Mouse (Mus musculus) urinary bladder, adult 2 months (tissue): Measurements from ENCODE around the gene Manf. TPM values are rescaled to one million over a fixed set of nuclear protein-coding genes. Genes with fewer than 3 reads are reported as not detected.

Experiments
- DNase-seq: peaks from one replicate; pipeline ENCODE4 v3.0.0; 2022; ENCODE audit warnings: low spot score
- polyA plus RNA-seq: library from polyadenylated mRNA; depleted of rRNA; stranded (reverse); fragments of >200 nt; gene quantifications from 2 replicates; pipeline ENCODE4 v1.2.3, GENCODE M21; 2012; rRNA removed

Manf gene
- 80.0 and 94.3 TPM in 2 replicates for polyA plus RNA-seq

GRCm38 (mm10) chr9:106891829-106892551, at the start of gene Manf:
TSS of gene Manf (minus strand) at chr9:106891979.
- DNase-seq: peak; percentile 93

GRCm38 (mm10) chr9:106934998-106935397, 43.2 kb upstream of the Manf start:
- DNase-seq: no peak

GRCm38 (mm10) chr9:106914878-106915277, 23.1 kb upstream of the Manf start:
- DNase-seq: no peak

DNA sequence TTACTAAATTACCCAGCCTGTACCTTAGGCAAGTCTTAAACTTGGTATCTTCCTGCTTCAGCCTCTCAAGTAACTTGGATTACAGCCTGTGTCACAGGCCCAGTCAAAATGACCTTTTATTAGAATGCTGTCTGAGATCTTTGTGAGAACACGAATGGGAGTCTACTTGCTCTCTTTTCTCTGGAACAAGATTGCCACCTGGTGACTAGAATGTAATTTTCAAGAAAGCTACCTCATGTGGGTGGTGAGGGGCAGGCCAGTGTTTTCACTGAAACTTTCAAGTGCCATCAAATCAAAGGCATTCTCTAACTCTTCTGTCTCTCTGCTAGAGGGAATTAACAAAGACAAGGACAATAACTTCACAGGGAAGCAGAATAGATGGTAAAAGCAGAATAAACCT, 22.0 kb upstream of the Manf start:
- DNase-seq: no peak

GRCm38 (mm10) chr9:106911624-106912023, 19.8 kb upstream of the Manf start:
- DNase-seq: no peak

DNA sequence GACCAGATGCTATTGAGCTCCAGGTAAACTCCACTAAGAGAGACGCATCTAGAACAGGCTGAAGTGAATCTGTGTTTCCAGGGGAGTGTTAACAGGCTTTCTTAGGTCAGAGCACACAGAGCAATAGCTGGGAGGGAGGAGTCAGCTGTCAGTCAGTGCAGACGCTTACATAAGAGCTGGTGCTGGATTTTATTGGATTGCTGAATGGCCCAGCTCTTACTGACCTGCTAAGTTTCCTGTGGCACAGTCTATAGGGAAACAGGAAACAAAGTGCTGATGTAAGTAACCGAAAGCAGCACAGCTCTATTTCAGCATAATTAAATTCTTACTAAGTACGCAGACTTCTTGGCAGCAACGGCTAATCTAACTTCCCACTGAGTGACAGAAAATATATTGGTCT, 16.9 kb upstream of the Manf start:
- DNase-seq: no peak

DNA sequence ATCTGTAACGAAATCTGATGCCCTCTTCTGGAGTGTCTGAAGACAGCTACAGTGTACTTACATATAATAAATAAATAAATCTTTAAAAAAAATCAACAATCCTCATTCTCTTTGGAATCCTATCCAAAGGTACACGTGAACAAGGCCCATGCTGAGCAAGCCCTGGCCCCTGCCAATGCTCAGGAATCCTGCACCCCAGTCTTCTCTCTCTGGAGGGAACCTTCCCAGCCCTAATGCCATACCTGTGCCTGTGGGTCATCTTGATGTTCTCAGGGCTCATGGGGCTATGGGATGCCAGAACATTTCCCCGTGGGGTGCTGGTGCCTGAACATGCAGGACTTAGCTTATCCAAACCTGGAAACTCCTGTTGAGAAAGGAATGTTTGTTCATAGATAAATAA, 16.4 kb upstream of the Manf start:
- DNase-seq: no peak

DNA sequence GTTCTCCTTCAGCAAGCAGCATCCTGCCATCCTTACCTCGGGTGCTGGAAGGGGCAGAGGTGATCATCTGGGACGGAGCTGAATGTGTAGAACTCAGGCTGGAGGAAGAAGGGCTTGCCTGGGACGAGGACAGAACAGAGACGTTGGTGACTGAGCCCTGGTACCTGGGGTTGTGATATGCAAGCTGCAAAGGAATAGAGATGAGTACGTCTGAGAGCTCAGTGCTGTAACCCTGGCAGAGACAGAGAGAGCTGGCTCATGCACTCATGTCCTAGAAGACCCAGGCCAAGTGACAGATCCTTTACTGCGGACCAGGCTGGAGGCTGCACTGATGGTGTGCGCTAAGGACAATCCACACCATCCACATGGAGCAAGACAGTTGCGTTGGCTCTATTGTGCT, 14.8 kb upstream of the Manf start:
- no peak for DNase-seq

GRCm38 (mm10) chr9:106903791-106904134, 12.0 kb upstream of the Manf start:
- DNase-seq: no peak

DNA sequence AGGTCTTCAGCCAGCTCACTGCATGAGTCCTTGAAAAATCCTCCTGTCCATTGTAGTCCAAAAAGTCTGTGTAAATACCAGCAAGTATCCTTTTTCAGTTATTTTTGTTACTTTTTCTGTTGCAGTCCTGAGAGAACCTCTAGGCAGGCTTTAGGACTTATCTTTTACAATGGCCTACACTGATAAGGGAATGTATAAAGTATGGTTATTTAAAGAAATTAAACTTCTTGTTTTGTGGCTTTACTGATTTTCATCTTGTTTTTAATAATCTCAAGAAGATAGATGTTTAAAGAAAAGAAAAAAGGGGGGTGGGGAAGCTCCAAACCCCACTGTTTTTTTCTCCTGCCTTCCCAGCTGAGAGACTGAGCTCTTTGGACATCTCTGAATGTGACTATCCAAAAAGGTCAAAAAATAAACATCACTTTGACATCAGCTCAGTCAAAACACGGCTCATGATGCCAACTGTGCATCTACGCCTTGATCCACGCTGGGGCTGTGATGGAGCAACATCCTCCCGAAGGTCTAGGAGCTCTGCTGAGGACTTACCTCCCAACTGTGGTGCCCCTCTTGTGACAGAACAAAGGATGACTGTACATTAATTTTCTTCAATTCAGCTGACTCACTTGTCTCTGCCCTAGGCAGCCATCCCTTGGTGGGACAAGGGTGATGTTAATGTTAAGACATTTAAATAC, 11.5 kb upstream of the Manf start:
- no peak for DNase-seq

- peak; percentile 12 for DNase-seq
Measured at GRCm38 (mm10) chr9:106901596-106901995, 9.8 kb upstream of the Manf start.

- DNase-seq: peak; percentile 4
Measured at GRCm38 (mm10) chr9:106898901-106899300, 7.1 kb upstream of the Manf start.

- DNase-seq: no peak
Measured at GRCm38 (mm10) chr9:106893327-106893726, 1.5 kb upstream of the Manf start.

DNA sequence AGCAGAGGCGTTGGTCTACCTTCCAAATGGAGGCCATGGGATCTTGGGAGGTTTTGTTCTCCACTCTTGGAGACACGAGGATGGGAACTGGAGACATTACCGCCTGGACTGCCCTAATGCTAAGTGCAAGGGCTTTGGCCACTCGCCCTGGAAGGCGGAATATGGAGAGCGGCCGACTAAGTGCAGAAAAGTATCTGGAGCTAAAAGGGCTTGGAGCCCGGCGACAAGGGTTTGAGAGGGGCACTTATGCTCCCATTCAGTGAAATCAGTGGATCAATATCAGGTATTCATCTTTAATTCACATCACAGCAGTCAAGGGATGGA, 735 bp upstream of the Manf start:
- DNase-seq: no peak

DNA sequence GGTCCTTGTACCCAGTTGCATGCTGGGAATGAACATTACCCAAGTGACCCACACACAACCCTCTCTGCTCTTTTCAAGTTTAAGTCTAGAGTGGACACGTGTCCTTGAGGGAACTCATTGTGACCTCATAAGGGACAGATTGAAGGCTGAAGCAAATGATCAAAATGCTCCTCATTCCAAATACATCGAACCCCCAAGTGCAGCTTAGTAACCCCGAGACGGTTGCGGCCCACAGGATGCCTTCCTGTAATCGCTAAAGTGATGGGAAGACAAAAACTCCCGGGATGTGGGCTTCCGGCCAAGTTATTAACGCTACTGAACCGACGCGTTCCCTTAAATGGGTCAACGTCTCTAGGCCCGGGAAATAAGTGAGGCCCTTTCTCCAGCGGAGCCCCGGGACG, 438 bp downstream of the Manf start:
- no peak for DNase-seq

DNA sequence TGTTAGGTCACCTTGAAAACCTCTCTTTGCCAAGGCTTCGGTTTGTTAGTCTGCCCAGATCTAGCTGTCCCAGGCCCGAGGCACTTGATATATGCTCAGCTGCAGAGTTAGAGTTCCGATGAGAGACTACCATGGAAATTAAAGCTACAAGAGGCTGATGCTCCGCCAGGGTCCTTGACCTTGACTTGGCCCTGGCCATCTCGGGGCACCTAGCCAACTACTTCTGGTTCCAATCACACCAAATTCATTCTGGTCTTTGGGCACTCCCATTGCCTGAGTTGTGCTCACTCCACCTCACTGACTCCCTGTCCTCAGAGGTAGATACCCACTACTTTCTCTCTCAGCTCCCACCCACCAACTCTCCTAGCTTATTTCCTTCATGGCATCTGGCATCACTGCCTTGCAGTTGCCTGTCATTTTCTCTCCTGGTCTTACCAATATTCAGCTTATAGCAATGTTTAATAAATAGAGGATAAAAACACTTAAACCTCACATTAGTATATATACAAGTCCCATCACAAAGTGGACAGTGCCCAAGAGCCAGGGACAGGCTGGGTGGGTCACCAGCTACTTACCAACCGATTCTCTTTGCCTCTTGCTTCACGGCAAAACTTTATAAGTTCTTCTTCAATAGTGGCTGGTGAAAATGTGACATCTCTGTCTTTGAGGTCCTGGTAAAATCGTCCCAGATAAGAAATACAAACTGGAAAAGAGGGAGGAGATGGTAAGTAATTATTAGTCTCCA, 1.1 kb downstream of the Manf start:
- no peak for DNase-seq

DNA sequence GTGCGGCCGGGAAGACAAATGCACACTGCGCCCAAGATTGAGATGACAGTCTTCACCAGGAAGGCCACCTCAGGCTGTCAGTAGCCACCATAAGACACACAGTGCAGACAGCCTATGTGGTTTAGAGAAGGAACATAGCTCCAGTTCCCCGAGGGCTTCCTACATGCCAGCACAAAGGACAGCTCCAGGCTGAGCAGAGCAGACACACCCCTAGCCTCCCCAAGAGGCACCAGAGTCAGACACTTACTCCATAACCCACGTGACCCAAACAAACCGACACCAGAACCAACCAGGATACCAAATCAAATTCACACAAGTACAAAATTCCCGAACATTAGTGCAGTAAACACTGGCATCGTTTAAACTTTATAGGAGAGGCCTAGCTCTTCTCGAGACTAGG, 2.5 kb downstream of the Manf start:
- DNase-seq: no peak

DNA sequence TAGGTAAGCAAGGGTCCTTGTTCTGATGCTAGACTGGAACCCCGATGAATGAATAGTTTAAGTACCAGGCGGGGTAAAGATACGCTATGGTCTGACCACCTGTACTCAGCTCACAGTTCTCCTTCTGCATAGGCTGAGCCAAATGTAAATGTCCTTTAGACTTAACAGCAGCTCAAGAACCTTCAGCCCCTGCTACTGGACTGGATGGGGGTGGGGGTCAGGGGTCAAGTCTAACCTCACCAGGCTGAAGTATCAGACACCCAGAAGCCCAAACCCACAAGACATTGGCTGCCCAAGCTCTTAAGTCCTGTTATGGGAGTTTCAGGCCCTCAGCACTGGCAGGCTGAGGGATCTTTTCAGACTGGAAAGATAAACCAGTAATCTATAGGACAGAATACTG, 3.4 kb downstream of the Manf start:
- no peak for DNase-seq

DNA sequence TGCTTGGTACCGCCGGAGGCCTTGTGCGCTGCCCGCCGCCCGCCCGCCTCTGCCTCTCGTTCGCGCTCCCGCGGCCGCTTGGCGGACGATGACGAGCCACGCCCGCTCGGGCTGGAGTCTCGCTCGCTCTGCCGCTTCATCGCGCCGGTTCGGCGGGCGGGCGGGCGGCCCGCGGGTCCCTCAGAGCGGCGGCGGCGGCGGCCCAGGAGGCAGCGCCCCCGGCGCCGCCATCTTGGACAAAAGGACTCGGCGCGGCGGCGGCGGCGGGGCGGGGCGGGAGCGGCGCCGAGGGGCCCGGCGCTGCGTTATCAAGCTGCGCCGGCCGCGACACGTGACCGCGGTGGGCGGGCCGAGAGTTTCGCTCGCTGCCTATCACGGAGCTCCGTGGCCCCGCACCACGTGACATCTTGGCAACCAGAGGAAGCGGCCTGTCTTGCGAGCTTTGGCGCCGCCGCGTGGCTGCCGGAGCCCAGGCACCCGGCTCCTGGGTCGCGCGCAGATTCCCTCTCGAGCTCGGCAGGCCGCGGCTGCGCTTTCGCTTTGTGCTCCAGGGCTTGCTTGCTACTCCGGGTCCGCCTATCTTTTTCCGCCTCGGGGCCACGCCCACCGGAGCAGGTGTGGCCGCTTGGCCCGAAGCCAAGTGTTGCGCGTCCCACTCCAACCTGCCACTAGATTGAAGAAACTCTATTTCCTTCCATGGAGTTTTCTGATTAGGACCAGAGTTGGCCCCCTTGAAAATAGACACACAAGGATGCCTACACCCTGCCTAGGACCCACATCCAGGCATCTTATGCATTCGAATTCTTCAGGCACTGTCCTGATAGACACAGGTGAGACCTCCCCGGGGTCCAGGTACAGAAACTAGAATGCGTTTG, 4.7 kb downstream of the Manf start, which contains the start of gene Rbm15b:
Gene Rbm15b (minus strand): TSS at position 601 of the 875 bp plus-strand sequence.
- DNase-seq: peak; percentile 94

DNA sequence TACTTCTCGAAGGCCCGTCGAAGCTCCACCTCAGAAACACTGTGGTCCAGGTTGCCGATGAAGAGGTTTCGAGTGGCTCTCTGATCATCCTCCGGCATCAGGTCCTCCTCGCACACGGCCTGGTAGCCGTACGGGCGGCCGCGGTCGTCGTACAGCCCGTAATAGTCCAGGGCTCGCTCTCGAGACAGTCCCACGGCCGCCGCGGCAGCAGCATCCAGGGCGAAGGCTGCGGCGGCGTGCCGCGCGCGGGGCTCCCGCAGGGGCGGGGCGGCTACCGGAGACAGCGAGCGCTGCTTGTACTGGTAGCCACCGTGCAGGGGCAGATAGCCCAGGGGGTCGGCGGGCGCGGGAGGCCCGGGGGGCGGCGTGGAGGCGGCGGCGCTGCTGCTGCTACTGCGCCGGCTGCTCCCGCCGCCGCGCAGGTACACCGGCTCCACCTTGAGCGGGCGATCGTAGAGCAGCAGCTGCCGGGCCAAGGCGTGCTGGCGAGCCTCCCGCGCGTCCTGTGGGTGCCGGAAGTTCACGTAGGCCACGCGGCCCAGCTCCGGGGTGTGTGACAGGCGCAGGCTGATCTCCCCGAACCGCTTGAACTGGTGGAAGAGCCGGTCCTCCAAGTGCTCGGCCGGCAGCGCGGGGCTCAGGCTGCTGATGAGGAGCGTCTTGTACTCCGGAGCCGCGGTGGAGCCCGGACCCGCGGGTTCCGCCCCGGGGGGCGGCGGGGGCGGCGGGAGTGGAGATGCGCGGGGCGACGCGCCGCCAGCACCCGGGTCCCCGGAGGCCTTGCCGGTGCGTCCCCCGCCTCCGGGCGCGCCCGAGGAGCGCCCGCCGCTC, 5.7 kb downstream of the Manf start:
- peak; percentile 41 for DNase-seq
